In genomic region chr3:28555795-28556570, GRCm38 (mm10) we compare ENCODE assay signal across 14 mouse cellular contexts.
DNase-seq lines count a peak whose midpoint lies in the region; ATAC-seq and TF ChIP-seq lines count a peak whose summit lies in the region.
"Had no signal": no experiment of that assay in that cellular context is flagged by ENCODE, and none has a peak within 500 bp of the region (broad histone marks: within the 10 kb centered on the region; RNA-seq: fewer than 3 reads in every experiment).

No protein-coding gene starts in this region.

- peaks cover 3% of the 10 kb centered on the region; the same call in 1 of the 2 replicates for H3K27me3 ChIP-seq in heart, embryonic 11.5 days (ENCODE audit: control insufficient read depth, insufficient read depth, low read length)
- no peaks in the 10 kb centered on the region for H3K27me3 ChIP-seq in lung, embryonic 16.5 days (ENCODE audit: control insufficient read depth, insufficient read depth, low read depth, low read length)
- H3K27me3 ChIP-seq in forebrain, postnatal 0 days (ENCODE audit: insufficient read depth, low read length) = no peaks in the 10 kb centered on the region
- H3K27me3 ChIP-seq: liver, embryonic 15.5 days had no signal

- no peaks in the 10 kb centered on the region for H3K9me3 ChIP-seq in heart, embryonic 11.5 days (replicated peaks; ENCODE audit: control insufficient read depth, low read length)
- H3K9me3 ChIP-seq in lung, embryonic 16.5 days (ENCODE audit: control insufficient read depth, low read length) = no peaks in the 10 kb centered on the region
- H3K9me3 ChIP-seq in forebrain, postnatal 0 days (ENCODE audit: low read length) = no peaks in the 10 kb centered on the region
- H3K9me3 ChIP-seq: liver, embryonic 15.5 days had no signal

- TF ChIP-seq CTCF in lung, adult 2 months (IDR thresholded peaks at IDR 0.05; ENCODE audit: insufficient read depth, low read length) = no peak
- TF ChIP-seq CTCF in forebrain, postnatal 0 days (IDR thresholded peaks at IDR 0.05; ENCODE audit: low read depth) = no peak

- no peak overlapping the region for H3K4me3 ChIP-seq in heart, embryonic 11.5 days (ENCODE audit: low read depth, low read length)
- no peak overlapping the region for H3K4me3 ChIP-seq in lung, embryonic 16.5 days (ENCODE audit: low read length)
- no peak overlapping the region for H3K4me3 ChIP-seq in lung, adult 2 months (replicated peaks; ENCODE audit: extremely low read depth, low read depth, low read length)
- no peak overlapping the region for H3K4me3 ChIP-seq in forebrain, postnatal 0 days (ENCODE audit: low read depth, low read length)
- H3K4me3 ChIP-seq: liver, embryonic 15.5 days had no signal

- no peak for TF ChIP-seq POLR2A in lung, adult 2 months (IDR thresholded peaks at IDR 0.05; ENCODE audit: borderline replicate concordance, extremely low read depth, low read depth, low read length)

- H3K4me2 ChIP-seq in heart, embryonic 11.5 days = no peak overlapping the region
- H3K4me2 ChIP-seq in lung, embryonic 16.5 days (ENCODE audit: low read depth, low read length) = no peak overlapping the region
- H3K4me2 ChIP-seq in forebrain, postnatal 0 days (ENCODE audit: low read depth) = no peak overlapping the region
- H3K4me2 ChIP-seq: liver, embryonic 15.5 days; midbrain, embryonic 11.5 days had no signal

- peak; percentile 19 for DNase-seq in heart, adult 8-10 months (ENCODE audit: low spot score)
- no peak for DNase-seq in lung, adult 2 months
- peak; percentile 78 for DNase-seq in forebrain, postnatal 0 days
- DNase-seq in telencephalon, adult 2 months (ENCODE audit: low read depth, low spot score) = peak; percentile 52
- no peak for DNase-seq in cerebellum, postnatal 10 days
- DNase-seq: cerebellum, adult 9-10 months; kidney, adult 2 months; spleen, adult 18-20 months; thymus, adult 2 months had no signal

- no peak overlapping the region; the same call in 1 of the 2 replicates for H3K27ac ChIP-seq in heart, embryonic 11.5 days (ENCODE audit: low read depth, low read length)
- H3K27ac ChIP-seq in lung, embryonic 16.5 days (ENCODE audit: low read length) = no peak overlapping the region
- H3K27ac ChIP-seq in forebrain, postnatal 0 days (ENCODE audit: low read depth, low read length) = peak overlapping the region; percentile 47; the same call in 1 of the 2 replicates
- H3K27ac ChIP-seq: liver, embryonic 15.5 days had no signal

- 49% methylated on average over 7 of the region's 7 CpGs for WGBS in heart, embryonic 11.5 days (ENCODE audit: insufficient replicate concordance)
- WGBS in lung, embryonic 16.5 days = 27% methylated on average over 7 of the region's 7 CpGs
- WGBS in lung, adult 2 months = 48% methylated on average over 7 of the region's 7 CpGs
- WGBS in forebrain, postnatal 0 days = 47% methylated on average over 7 of the region's 7 CpGs

- H3K36me3 ChIP-seq in heart, embryonic 11.5 days (ENCODE audit: control insufficient read depth, insufficient read depth, low read length) = no peaks in the 10 kb centered on the region
- no peaks in the 10 kb centered on the region for H3K36me3 ChIP-seq in lung, embryonic 16.5 days (ENCODE audit: control insufficient read depth, insufficient read depth, low read length)
- peaks cover 8% of the 10 kb centered on the region; the same call in 1 of the 2 replicates for H3K36me3 ChIP-seq in forebrain, postnatal 0 days (ENCODE audit: insufficient read depth)
- H3K36me3 ChIP-seq: liver, embryonic 15.5 days had no signal

- no peak for ATAC-seq in heart, embryonic 11.5 days (replicated peaks; ENCODE audit: insufficient number of reproducible peaks, low FRiP score, low TSS enrichment)
- peak; percentile 32; the same call in 1 of the 2 replicates for ATAC-seq in lung, embryonic 16.5 days (ENCODE audit: low read depth)
- ATAC-seq in forebrain, postnatal 0 days = peak; percentile 21
- ATAC-seq: activated CD4-positive, CD25-positive, alpha-beta regulatory T cell, adult 4 months had no signal

- H3K9ac ChIP-seq in heart, embryonic 11.5 days (ENCODE audit: low read depth, low read length) = no peak overlapping the region
- H3K9ac ChIP-seq in lung, embryonic 16.5 days (ENCODE audit: low read length) = no peak overlapping the region
- H3K9ac ChIP-seq in forebrain, postnatal 0 days = no peak overlapping the region
- H3K9ac ChIP-seq: liver, embryonic 15.5 days had no signal

- H3K4me1 ChIP-seq in heart, embryonic 11.5 days (ENCODE audit: control insufficient read depth, insufficient read depth, low read length) = peaks cover 13% of the 10 kb centered on the region
- H3K4me1 ChIP-seq in lung, embryonic 16.5 days (replicated peaks; ENCODE audit: control insufficient read depth, insufficient read depth, low read length) = peaks cover 19% of the 10 kb centered on the region
- H3K4me1 ChIP-seq in lung, adult 2 months (ENCODE audit: control insufficient read depth, insufficient read depth, low read length) = peaks cover 2% of the 10 kb centered on the region; the same call in 1 of the 2 replicates
- H3K4me1 ChIP-seq in forebrain, postnatal 0 days (ENCODE audit: insufficient read depth) = peaks cover 19% of the 10 kb centered on the region; the same call in 1 of the 2 replicates
- H3K4me1 ChIP-seq: liver, embryonic 15.5 days had no signal

Comparison
In these comparisons a context has a peak if more than half of its experiments do, and no peak if none do; other contexts are left out.
1. DNase-seq: peak in heart, adult 8-10 months (single experiment), forebrain, postnatal 0 days (single experiment) and telencephalon, adult 2 months (single experiment); none in lung, adult 2 months (single experiment) and cerebellum, postnatal 10 days (0 of 2).